24 mouse cellular contexts compared by ENCODE assay signal in the genomic region with DNA sequence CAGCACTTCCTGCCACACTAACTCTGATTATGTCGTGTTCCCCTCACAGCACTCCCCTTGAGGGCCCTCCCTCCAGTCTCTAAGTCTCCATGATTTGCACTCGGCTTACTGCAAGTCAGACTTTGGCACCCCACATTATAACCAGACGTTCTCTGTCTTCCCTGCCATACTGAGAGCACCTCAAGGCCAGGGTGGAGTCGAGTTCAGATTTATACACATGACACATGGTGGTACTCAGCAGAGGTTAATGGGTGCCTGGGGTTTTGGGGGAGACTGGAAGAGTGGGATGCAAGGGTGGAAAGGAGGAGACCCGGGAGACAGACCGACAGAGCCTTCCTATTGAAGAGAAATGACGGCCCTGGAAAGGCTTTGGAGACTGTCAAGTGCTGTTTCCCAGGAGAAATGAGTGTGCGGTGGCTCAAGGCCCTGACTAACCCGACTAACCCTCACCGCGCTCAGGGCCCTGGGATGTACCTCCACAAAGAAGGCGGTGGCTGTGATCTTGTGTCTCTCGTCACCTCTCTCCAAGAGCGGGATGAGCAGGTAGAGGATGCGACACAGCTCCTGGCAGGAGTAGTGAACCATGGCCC. TPM values are rescaled to one million over a fixed set of nuclear protein-coding genes. Genes with fewer than 3 reads are reported as not detected.
DNase-seq lines count a peak whose midpoint lies in the region.
"Had no signal": no experiment of that assay in that cellular context is flagged by ENCODE, and none has a peak within 500 bp of the region (broad histone marks: within the 10 kb centered on the region; RNA-seq: fewer than 3 reads in every experiment).

No protein-coding gene starts in this region.

- DNase-seq in heart, adult 11 months, result peak; percentile 86
- DNase-seq in heart, adult 18-20 months, result no peak
- peak; percentile 51 for DNase-seq in 3134 (ENCODE audit: extremely low read depth, insufficient read length, low spot score)
- DNase-seq in 3T3-L1 (ENCODE audit: low read depth, low spot score), result peak; percentile 53
- DNase-seq in NIH3T3 (ENCODE audit: low read depth), result peak; percentile 55
- DNase-seq in retina, embryonic 14.5 days (ENCODE audit: low spot score), result no peak
- no peak for DNase-seq in T-cell, adult 2 months (ENCODE audit: low spot score)
- no peak for DNase-seq in lung, postnatal 36 days
- DNase-seq: adrenal gland, adult 2 months; adrenal gland, adult 8-10 months; adrenal gland, postnatal 10 days; adrenal gland, postnatal 14 days; adrenal gland, postnatal 25 days; adrenal gland, postnatal 36 days; B cell, adult 2 months; cerebellum, adult 11 months; cerebellum, adult 11-12 months; cerebellum, adult 18-20 months; cerebellum, adult 2 months; cerebellum, adult 8-10 months; cerebellum, adult 9-10 months had no signal

RNA-seq across cellular contexts. Expression of a gene that starts 15.2 kb away (rescaled TPM):
- 10 to 100 TPM; 18.9 to 20.2 TPM for total RNA-seq in heart, adult 18-20 months (2021)

RNA-seq across cellular contexts. Expression of a gene that starts 36.8 kb away (rescaled TPM):
- total RNA-seq in heart, adult 18-20 months (2021), result under 1 TPM; 0.07 to 0.49 TPM
- total RNA-seq: CH12.LX, MEL had no signal

RNA-seq across cellular contexts. Expression of a gene that starts 39.8 kb away (rescaled TPM):
- total RNA-seq in heart, adult 18-20 months (2021), result under 1 TPM; 0.27 to 0.51 TPM
- total RNA-seq: adrenal gland, postnatal 14 days; G1E had no signal

RNA-seq across cellular contexts. Expression of a gene that starts 43.1 kb away (rescaled TPM):
- total RNA-seq in heart, adult 18-20 months (2021), result 1 to 10 TPM; 4.8 to 4.9 TPM

Comparison
In these comparisons a context has a peak if more than half of its experiments do, and no peak if none do; other contexts are left out.
1. DNase-seq: peak in heart, adult 11 months (single experiment), 3134 (single experiment), 3T3-L1 (single experiment) and NIH3T3 (single experiment); none in heart, adult 18-20 months (0 of 2), retina, embryonic 14.5 days (single experiment), T-cell, adult 2 months (single experiment) and lung, postnatal 36 days (single experiment).